Comparison of ENCODE assay signal across 18 mouse cellular contexts in the genomic region with DNA sequence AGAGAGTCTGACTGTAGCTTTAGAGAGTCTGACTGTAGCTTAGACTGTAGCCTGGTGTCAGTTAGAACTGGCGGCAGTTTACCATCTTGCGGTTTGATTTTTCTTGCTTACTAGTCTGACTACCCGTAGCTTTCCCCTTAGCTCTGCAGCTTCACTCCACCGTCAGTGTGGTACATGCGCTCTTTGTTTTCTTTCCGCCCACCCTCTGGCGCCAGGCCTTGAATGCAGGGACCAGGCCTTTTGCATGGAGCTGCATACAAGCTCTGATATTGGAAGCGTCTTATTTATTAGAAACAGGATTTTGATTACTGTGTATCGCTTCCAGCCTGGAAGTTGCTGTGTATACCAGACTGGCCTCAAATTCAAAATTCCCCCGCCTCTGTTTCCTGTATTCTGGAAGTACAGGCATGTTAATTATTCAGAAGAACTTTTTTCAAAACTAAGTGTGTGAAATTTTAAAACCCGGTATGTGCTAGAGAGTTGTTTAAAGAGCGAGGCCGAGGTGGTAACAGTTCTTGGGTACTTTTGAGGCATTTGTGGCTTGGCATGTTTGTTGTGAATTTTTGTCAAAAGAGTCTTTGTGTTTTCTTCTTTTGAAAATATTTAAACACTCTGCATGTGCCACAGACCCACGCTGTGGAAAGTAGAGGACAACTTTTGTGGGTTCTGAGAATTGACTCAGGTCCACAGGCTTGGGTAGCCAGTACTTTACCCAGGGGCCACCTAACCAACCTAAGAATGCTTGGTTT. TPM values are rescaled to one million over a fixed set of nuclear protein-coding genes. Genes with fewer than 3 reads are reported as not detected.
DNase-seq lines count a peak whose midpoint lies in the region; ATAC-seq and TF ChIP-seq lines count a peak whose summit lies in the region.
"Had no signal": no experiment of that assay in that cellular context is flagged by ENCODE, and none has a peak within 500 bp of the region (broad histone marks: within the 10 kb centered on the region; RNA-seq: fewer than 3 reads in every experiment).

No protein-coding gene starts in this region.

- H3K4me2 ChIP-seq in midbrain, embryonic 14.5 days (ENCODE audit: low read length): no peak overlapping the region
- H3K4me2 ChIP-seq: forebrain, embryonic 12.5 days; liver, embryonic 12.5 days; midbrain, embryonic 13.5 days; stomach, embryonic 15.5 days had no signal

- H3K4me3 ChIP-seq in midbrain, embryonic 14.5 days (replicated peaks; ENCODE audit: low read depth, low read length): no peak overlapping the region
- no peak overlapping the region for H3K4me3 ChIP-seq in midbrain, embryonic 10.5 days
- no peak overlapping the region for H3K4me3 ChIP-seq in embryonic fibroblast, embryonic 13.5 days (ENCODE audit: insufficient read depth, low read length)
- H3K4me3 ChIP-seq: forebrain, embryonic 12.5 days; heart, adult 2 months; hindbrain, embryonic 10.5 days; liver, embryonic 12.5 days; midbrain, embryonic 13.5 days; stomach, embryonic 15.5 days had no signal

- WGBS in midbrain, embryonic 14.5 days: 86% methylated on average over 14 of the region's 14 CpGs
- whole genome bisulfite sequencing in midbrain, embryonic 10.5 days: 92% methylated on average over 14 of the region's 14 CpGs

- no peak for TF ChIP-seq POLR2A in embryonic fibroblast, embryonic 13.5 days (IDR thresholded peaks at IDR 0.05; ENCODE audit: low read depth, low read length)

- peak; percentile 37 for DNase-seq in layer of hippocampus, adult 11-12 months (ENCODE audit: low spot score)
- no peak for DNase-seq in layer of hippocampus, adult 9-11 months
- DNase-seq in midbrain, embryonic 14.5 days: peak; percentile 15
- no peak for DNase-seq in midbrain, embryonic 10.5 days (ENCODE audit: low spot score)
- DNase-seq in thymus, adult 18-20 months: no peak
- DNase-seq: cerebellum, adult 8-10 months; heart, adult 2 months; kidney, adult 18-20 months; right cerebral cortex, postnatal 25 days; thymus, adult 2 months had no signal

- ATAC-seq in midbrain, embryonic 14.5 days (ENCODE audit: low FRiP score, low TSS enrichment): no peak
- no peak for ATAC-seq in erythroid progenitor cell, adult 5-6 weeks (replicated peaks; ENCODE audit: low FRiP score, poor library complexity, severe bottlenecking)
- ATAC-seq: liver, embryonic 12.5 days; midbrain, embryonic 13.5 days had no signal

- H3K27me3 ChIP-seq in midbrain, embryonic 14.5 days (ENCODE audit: control insufficient read depth, insufficient read depth, low read length): no peaks in the 10 kb centered on the region
- H3K27me3 ChIP-seq in midbrain, embryonic 10.5 days (ENCODE audit: low read depth, poor library complexity, severe bottlenecking): no peaks in the 10 kb centered on the region
- H3K27me3 ChIP-seq: forebrain, embryonic 12.5 days; liver, embryonic 12.5 days; midbrain, embryonic 13.5 days; stomach, embryonic 15.5 days had no signal

- no peaks in the 10 kb centered on the region for H3K9me3 ChIP-seq in midbrain, embryonic 14.5 days (ENCODE audit: control insufficient read depth, low read length)
- no peaks in the 10 kb centered on the region for H3K9me3 ChIP-seq in midbrain, embryonic 10.5 days (replicated peaks)
- H3K9me3 ChIP-seq: forebrain, embryonic 12.5 days; hindbrain, embryonic 10.5 days; liver, embryonic 12.5 days; midbrain, embryonic 13.5 days; stomach, embryonic 15.5 days had no signal

- no peak overlapping the region for H3K27ac ChIP-seq in midbrain, embryonic 14.5 days (replicated peaks; ENCODE audit: low read depth, low read length)
- H3K27ac ChIP-seq in midbrain, embryonic 10.5 days (replicated peaks): no peak overlapping the region
- peak overlapping the region; percentile 35; the same call in 1 of the 2 replicates for H3K27ac ChIP-seq in embryonic fibroblast, embryonic 13.5 days (ENCODE audit: insufficient read depth, low read length)
- H3K27ac ChIP-seq: forebrain, embryonic 12.5 days; heart, adult 2 months; kidney, postnatal 0 days; liver, embryonic 12.5 days; midbrain, embryonic 13.5 days; stomach, embryonic 15.5 days had no signal

- H3K36me3 ChIP-seq in midbrain, embryonic 14.5 days (ENCODE audit: control insufficient read depth, insufficient read depth, low read length): peaks cover 41% of the 10 kb centered on the region
- H3K36me3 ChIP-seq in midbrain, embryonic 10.5 days: peaks cover 71% of the 10 kb centered on the region

- no peak overlapping the region for H3K9ac ChIP-seq in midbrain, embryonic 14.5 days (replicated peaks; ENCODE audit: low read length)
- H3K9ac ChIP-seq: forebrain, embryonic 12.5 days; liver, embryonic 12.5 days; midbrain, embryonic 13.5 days; stomach, embryonic 15.5 days had no signal

- TF ChIP-seq CTCF in embryonic fibroblast, embryonic 13.5 days (IDR thresholded peaks at IDR 0.05; ENCODE audit: borderline replicate concordance, insufficient read depth, low read length): no peak

- H3K4me1 ChIP-seq in midbrain, embryonic 14.5 days (ENCODE audit: control insufficient read depth, insufficient read depth, low read length): no peaks in the 10 kb centered on the region
- H3K4me1 ChIP-seq in midbrain, embryonic 10.5 days: peaks cover 25% of the 10 kb centered on the region
- peaks cover 7% of the 10 kb centered on the region for H3K4me1 ChIP-seq in embryonic fibroblast, embryonic 13.5 days (ENCODE audit: control insufficient read depth, insufficient read depth, low read length)
- H3K4me1 ChIP-seq: liver, embryonic 12.5 days; stomach, embryonic 15.5 days had no signal

RNA-seq across cellular contexts. Expression of a gene that starts 35.5 kb away (rescaled TPM):
- 46.3 and 50.3 TPM in 2 replicates for polyA plus RNA-seq in midbrain, embryonic 14.5 days (2014; fragmentation: Nextera tagmentation; extraction: Ambion mirVana)
- polyA plus RNA-seq in midbrain, embryonic 10.5 days (2016; fragmentation: Nextera tagmentation; extraction: Ambion mirVana): 58.7 and 60.0 TPM in 2 replicates
- 37.2 and 38.8 TPM in 2 replicates for polyA plus RNA-seq in embryonic fibroblast, embryonic 13.5 days (2011; ENCODE audit: insufficient read length, low read depth, missing spikeins)
- total RNA-seq in erythroid progenitor cell, adult 5-6 weeks (2015; ENCODE audit: low replicate concordance): 17.3 and 21.8 TPM in 2 replicates
- total RNA-seq in erythroid progenitor cell, adult 5-6 weeks (2017; ENCODE audit: low replicate concordance): 9.9 and 10.2 TPM in 2 replicates

RNA-seq across cellular contexts. Expression of a gene that starts 36.3 kb away (rescaled TPM):
- 26.3 and 35.0 TPM in 2 replicates for polyA plus RNA-seq in midbrain, embryonic 14.5 days (2014; fragmentation: Nextera tagmentation; extraction: Ambion mirVana)
- polyA plus RNA-seq in midbrain, embryonic 10.5 days (2016; fragmentation: Nextera tagmentation; extraction: Ambion mirVana): 33.9 and 34.7 TPM in 2 replicates
- polyA plus RNA-seq in embryonic fibroblast, embryonic 13.5 days (2011; ENCODE audit: insufficient read length, low read depth, missing spikeins): 23.1 and 24.0 TPM in 2 replicates
- 58.7 and 62.5 TPM in 2 replicates for total RNA-seq in erythroid progenitor cell, adult 5-6 weeks (2015; ENCODE audit: low replicate concordance)
- total RNA-seq in erythroid progenitor cell, adult 5-6 weeks (2017; ENCODE audit: low replicate concordance): 40.8 and 74.2 TPM in 2 replicates

Comparison
In these comparisons a context has a peak if more than half of its experiments do, and no peak if none do; other contexts are left out.
1. DNase-seq: peak in layer of hippocampus, adult 11-12 months (single experiment) and midbrain, embryonic 14.5 days (single experiment); none in layer of hippocampus, adult 9-11 months (single experiment), midbrain, embryonic 10.5 days (single experiment) and thymus, adult 18-20 months (0 of 2).